Mouse (Mus musculus): ENCODE results near the gene Prr12.
"Not testable (repeated sequence)": the region's sequence is repeated elsewhere in the genome, so short reads cannot be mapped to it uniquely, and the experiment has no call there.

Gene Prr12

DNA sequence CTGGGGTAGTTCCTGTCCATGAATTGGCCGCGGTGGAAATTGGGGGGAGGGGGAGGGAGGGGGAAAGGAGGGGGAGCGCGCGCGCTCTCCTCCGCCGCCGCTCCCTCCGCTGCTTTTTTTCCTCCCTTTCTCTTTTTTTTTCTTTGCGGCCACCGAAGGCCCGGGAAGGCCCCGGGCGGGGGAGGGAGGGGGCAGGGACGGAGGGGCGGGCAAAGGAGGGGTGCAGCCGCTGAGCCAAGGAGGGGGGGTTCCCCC lies at the start of gene Prr12:
TSS of gene Prr12 (minus strand) at position 20 of the 255 bp plus-strand sequence.
- no peak for DNase-seq

DNA sequence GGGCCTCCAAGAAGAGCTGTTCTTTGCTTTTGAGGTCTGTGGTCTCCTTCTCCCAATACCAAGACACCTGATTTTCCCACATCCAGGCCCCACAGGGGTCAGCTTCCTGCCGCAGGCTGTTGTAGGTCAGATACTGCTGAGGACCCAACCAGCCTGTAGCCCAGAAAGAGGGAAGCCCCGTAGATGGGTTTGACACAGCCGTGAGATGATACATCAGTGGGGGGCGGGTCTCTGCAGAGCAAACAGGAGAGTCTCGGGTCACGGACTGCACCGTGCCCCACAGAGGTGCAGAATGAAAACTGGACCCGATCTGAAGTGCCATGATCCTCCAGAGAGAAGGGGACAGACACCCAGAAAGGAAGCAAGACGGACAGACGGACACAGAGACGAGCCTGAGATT lies 49.8 kb upstream of the Prr12 start:
- no peak for DNase-seq

DNA sequence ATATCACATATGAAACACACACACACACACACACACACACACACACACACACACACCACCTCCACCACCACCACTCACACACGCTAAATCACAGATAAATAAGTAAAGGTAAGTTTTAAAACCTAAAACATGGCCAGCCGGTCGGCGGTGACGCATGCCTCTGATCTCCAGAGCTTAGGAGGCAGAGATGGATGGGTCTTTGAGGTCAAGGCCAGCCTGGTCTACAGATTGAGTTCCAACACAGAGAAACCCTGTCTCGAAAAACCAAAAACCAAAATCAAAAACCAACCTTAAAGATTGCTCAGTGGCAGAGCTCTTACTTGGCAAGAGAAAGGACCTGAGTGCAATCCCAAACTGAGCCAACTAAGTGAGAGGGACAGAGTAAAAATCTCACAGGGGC lies 47.4 kb upstream of the Prr12 start:
- no peak for DNase-seq

DNA sequence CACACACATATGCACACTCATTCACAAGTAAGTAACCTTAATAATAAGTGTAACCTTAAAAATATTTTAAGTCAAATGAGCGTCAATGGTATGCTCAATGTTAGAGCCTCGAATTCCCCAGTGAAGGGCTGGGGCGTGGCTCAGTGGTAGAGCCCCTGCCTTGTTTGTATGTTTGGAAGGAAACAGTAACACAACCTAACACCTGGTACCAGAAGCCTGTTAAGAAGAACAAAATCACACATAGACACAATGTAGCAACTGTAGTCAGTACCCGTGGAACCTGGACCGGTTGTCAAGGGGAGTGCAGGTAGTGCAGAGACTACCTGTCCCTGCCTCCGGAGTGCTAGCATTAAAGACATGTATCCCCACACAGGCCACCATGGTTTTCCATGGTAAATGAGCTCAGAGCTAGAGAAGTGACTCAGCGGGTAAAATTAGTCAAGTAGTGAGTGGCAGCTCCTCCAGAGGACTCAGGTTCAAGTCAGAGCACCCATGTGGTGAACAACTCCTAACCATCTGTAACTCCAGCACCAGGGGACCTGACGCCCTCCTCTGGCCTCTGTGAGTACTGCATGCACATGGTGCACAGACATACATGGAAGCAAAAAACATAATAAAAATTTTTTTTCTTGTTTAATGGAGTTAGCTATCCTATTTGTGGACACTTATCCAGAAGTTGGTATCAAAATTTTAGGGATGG lies 46.0 kb upstream of the Prr12 start:
- no peak for DNase-seq

DNA sequence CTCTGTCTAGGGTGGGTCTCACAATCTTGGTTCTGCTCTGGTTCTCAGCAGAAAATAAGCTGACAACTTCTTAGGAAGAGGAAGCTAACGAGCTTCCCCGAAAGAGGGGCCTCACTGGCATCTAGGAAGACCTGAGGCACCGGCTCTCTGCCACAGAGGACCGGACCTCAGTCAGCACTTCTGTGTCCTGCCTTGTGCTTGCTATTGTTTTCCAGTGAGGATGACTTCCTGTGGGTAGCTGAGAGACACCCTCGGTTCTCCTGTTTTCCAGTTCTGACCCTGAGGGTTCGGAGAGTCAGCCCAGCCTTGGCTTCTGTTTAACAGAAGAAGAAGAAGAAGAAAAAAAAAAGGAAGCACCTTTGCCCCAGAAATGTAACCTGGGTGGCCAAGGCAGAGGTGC lies 44.8 kb upstream of the Prr12 start:
- no peak for DNase-seq

DNA sequence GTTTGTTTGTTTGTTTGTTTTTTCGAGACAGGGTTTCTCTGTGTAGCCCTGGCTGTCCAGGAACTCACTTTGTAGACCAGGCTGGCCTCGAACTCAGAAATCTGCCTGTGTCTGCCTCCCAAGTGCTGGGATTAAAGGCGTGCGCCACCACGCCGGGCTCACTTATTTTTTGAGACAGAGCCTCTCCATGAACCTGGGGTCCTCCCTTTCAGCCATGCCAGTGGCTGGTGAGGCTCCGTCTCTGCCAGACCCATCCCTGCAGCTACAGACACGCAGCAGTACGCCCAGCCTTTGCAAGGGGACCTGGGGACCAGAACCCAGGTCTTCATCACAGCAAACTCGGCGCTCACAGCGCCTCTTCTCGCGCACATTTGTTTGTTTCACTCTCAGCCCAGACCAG lies 43.3 kb upstream of the Prr12 start:
- not testable (repeated sequence) for DNase-seq

DNA sequence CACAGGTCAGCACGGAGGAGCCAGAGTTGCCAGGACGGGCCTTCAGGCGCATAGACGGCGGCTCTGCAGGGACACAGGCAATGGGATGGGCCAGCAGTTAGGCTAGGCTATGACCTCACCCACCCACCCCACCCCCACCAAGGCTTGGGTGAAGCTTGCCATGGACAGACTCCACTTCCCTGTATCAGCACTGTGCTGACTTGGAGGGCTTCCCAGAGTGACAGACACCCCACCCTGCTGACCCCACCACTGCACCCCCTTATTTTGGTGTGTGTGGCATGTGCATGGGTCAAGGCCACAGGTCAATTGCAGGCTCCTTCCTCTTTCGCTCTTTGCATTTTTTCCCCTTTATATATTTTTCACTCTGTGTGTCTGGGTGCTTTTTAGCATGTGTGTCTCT lies 42.7 kb upstream of the Prr12 start:
- DNase-seq, result no peak

DNA sequence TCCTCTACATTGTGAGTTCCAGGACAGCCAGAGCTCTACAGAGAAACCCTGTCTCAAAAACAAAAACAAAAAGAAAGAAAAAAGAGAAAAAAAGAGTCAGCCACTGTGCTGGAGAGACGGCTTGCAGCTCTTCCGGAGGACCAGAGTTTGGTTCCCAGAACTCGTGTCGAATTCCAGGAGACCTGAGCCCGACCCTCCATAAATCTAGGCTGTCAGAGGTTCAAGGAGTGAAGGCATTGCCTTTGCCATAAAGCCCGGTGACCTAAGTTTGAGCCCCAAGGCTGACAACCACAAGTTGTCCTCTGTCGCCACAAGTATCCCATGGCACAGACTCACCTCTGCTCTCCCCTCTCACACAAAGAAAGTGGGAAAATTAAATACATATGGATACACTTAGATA lies 41.4 kb upstream of the Prr12 start:
- no peak for DNase-seq

DNA sequence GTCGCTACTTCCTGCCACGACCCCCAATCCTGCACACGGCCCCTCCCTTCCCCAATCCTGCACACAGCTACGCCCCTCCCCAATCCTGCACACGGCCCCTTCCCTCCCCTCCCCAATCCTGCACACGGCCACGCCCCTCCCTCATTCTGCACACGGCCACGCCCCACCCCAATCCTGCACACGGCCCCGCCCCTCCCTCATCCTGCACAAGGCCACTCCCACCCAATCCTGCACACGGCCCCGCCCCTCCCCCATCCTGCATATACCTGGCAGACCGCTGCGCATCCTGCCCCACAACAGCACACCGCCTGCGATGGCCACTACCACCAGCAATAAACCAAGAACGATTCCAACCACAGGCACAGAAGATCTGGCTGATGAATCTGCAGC lies 40.8 kb upstream of the Prr12 start:
- no peak for DNase-seq

DNA sequence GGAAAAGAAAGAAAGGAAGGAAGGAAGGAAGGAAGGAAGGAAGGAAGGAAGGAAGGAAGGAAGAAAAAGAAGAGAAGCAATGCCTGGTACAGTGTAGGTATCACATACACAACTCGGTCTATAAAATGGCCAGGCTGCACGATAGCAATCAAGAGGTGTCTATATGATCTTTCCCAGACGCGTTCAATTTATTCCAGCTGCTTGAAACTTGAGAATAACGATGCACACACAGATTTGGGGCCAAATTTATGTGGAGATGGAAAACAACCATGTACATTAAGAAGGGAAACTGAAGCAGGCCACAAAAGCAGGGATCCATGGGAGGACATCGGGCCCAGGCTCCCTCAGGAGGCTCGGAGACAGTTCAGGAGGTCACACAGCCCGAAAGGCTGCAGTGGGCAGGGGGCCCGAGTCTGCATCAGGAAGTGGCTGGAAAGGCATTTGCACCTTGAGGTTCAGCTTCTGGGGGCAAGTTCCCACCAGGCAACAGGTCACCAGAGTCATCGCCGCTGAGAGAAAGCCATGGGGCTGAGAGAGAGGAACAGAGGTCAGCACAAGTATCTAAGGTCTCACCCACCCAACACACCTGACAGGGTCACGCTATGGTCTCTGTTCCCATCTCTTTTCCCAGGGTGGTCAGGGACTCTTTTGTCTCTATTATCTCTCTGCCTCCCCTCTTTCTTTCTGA lies 40.3 kb upstream of the Prr12 start:
- no peak for DNase-seq

DNA sequence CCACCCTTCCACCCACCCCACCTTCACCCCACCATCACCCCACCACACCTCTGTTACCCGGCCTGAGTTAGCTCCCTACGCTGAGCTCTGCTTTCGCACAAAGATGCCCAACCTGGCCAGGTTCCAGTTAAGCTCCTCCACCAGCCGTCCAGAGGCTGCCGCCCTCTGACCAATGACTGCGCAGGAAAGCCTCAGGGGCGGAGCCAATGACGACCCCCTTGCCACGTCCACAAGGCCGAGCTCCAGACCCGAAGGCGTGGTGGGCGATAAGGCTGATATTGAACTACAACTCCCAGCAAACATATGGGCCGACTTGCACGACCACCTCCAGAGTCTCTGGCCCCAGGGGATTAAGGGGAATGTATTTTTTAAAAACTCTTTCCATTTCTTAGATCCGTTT lies 39.4 kb upstream of the Prr12 start, which contains the start of gene Rcn3:
TSS of gene Rcn3 (minus strand) at position 174 of the 400 bp plus-strand sequence.
- peak; percentile 59 for DNase-seq

DNA sequence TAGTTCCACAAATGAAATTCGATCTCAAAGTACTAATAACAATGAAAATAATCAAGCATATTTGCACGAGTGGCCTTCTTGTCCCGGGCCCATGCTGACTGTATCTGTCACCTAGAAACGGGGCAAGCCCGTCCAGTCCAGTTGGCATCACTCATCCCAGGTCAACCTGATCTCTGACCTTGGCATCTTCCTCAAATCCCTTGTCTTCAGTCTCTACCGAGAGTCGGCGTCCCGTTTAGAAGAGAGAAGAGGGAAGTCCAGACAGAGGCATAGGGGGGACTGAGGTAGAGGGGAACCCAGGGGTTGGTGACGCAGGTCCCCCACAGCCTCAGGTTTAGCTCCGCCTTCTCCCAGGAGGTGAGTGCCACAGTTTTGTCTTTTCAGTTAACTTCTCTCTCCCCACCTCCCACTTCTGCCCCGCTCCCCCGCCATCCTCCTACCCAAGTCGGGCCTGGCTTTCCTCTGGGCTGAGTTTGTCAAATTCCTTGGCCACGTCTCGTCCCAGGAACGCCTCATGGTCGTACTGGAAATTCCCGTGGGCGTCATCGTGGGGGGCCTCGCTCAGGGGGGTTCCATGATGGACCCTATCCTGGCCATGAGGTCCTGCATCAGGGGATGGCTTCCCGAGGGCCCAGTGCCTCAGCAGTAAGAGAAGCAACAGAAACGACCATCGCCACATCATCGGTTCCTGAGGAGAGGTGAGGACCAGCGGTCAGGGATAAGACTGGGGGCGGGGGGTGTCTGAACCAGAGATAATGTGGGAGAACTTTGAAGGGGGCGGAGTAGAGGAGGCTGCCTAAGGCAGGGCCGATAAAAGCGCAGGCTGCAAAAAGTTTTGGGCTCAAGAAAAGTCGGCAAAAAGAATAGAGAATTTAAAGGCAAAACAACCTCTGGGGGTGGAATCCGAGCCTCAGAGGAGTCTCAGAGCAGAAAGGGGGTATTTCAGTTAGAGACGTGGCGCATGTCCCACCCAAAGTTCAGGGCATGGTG lies 38.6 kb upstream of the Prr12 start:
- no peak for DNase-seq

DNA sequence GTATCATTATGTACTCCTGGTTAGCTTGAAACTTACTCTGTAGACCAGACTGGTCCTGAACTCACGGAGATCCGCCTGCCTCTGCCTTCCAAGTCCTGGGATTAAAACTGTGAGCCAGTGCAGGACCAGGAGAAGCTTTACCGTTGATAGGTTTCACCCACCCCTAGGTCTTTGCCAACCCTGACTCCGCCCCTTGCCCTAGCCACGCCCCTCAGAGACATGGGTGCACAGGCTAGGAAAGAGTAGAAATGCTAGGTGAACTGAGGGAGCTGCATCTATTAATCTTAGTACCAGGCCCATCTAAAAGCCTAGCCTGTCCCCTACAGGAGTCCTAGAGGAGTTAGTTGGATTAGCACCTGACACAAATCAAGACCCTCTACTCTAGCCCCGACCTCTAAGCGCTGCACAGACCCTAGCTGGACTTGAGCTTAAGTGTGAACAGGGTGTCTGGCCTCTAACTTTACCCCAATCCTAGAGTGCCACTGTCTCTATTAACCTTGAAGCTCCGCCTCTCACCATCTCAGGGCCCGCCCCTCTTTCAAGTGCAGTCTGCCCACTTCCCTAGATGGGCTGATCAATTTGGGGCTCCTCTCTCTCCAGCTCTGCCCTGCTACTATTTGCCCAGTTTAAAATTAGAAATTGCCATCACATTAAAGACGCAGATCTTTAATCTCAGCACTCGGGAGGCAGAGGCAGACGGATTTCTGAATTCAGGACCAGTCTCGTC lies 37.7 kb upstream of the Prr12 start:
- DNase-seq, result no peak

DNA sequence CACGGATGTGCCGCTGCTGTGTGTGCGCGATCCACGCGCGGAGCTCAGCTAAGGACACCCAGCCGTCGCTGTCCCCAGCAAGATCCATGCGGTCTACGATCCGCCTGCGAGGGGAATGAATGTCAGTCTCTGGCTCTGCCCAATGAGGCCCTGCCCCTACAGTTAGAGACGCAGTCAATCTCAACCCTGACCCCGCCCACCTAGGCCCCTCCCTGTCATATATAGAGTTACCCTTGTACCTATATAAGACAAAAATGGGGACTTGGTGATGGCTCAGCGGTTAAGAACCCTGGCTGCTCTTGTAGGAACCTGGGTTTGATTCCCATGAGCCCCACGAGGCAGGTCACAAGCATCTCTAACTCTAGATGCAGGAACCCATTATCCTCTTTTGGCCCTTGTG lies 35.9 kb upstream of the Prr12 start:
- DNase-seq, result no peak

DNA sequence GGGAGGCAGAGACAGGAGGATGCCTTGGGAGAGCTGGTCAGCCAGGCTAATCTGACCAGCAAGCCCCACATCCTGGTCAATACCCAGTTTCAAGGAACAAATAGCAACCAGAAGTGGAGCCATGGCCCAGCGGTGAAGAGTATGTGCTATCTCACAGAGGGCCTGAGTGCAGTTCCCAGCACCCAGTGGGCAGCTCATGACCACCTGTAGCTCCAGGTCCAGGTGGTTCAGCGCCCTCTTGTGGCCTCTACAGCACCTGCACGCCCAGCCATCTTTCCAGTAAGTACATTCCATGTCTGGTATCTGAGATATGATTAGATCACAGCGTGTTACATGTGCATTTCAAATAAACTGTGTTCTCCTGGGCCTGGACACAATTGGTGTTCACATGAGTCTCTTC lies 33.4 kb upstream of the Prr12 start:
- no peak for DNase-seq

DNA sequence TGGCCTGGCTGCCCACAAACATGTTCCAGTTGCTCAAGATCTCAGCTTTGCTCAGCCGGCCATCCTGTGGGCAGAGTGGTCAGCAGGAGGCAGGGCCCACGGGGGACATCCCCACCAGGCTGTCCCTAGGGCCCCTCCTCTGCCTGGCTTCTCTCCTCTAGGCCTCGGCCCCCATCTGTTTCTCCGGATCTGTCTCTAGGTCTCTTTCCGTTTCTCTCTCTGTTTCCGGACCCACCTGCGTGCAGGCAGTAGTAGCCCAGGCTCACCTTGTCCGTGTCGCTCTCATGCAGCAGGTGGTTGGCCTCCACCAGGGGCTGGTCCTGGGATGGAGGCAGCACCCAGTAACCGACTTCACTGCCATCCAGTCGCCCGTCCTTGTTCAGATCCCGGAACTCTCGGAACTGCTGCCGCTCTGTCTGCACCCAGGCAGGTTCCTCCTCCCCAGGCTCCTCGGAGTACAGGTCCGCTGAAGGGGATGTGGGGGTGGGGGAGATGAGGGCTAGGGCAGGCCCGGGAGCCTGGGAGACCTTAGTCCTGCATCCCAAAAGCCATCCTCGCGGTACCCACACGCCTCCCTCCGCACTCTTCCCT lies 30.7 kb upstream of the Prr12 start:
- no peak for DNase-seq

DNA sequence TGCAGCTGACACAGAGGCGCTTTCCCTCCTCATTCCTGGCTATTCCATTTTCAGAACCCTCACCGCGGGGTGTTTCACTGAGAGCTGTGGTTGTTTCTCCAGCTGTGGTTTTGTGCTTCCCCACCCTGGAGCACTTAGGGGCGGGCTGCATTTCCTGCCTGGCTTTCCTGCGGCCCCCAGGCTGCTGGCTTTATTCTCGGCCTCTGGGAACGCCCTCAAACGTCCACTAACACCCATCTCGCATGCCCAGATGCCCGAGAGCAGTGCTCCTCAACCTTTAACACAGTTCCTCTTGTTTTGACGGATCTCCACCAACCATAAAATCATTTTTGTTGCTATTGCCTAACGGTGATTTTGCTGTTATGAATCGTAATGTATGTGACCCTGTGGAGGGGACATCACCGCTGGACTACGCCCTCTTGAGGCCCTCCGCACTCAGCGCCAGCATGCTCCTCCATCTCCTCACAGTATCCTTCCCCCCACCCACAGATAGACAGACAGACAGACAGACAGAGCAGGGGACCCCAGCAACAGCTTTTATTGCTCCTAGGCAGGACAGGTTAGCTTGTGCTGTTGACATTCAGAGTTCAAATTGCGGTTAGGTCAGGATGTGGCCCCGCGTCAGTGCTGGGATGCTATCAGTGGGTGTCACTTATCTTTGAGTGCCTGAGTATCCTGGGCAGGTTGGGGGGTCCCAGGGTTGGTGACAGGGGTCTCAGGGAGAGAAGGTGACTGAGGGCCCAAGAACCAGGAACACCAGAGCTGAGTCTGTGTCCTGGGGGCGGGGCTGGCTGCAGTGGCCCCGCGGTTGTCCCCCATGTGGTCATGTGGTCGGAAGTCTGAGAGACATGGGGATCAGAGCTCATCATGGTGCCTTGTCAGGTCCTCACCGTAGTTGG lies 30.0 kb upstream of the Prr12 start:
- DNase-seq, result no peak

DNA sequence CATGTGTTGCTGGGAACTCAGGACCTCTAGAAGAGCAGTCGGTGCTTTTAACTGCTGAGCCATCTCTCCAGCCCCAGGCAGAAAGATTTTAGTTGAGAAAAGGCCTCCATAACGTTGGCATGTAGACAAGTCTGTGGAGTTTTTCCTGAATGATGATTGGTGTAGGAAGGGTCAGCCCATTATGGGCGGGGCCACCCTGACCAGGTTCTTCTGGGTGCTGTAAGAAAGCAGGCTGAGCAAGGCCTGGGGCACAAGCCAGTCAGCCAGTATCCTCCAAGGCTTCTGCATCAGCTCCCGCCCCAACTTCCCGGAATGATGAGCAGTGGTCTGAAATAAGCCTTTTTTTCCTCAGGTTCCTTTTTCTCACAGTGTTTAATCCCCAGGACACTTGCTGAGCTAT lies 28.3 kb upstream of the Prr12 start:
- no peak for DNase-seq

DNA sequence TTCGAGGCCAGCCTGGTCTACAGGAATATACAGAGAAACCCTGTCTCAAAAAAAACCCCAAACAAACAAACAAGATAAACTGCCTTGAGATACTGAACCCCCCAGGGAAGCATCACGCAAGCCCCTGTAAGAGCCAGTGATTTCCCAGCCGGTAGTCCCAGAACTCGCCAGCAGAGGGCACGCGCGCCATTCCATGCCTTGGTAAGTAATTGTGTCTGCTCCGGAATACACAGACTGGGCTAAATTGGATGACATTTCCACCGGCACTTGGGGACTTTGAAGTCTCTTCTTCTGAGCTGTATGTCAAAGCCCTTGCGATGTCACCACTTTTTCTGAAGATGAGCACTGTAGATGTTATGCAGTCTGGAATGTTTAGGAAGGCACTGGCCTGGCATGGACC lies 27.2 kb upstream of the Prr12 start:
- peak; percentile 90 for DNase-seq

DNA sequence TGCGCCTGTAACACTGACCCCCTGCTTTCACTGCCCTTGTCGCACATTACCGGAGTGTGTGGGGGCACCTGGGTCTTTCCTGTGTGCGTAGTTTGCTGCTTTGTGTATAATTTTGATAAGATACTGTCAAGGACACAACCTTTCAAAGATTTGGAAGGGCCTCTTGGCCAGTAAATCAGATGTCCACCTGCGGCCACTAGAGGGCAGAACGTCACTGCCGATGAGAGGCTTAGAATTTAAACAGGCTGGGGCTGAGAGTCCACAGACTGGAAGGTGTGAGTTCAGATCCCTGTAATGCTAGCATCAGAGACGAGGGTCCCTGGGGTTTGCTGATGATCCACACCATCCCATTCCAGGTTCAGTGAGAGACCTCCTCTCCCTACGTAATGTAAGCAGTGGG lies 25.8 kb upstream of the Prr12 start:
- DNase-seq, result peak; percentile 75

DNA sequence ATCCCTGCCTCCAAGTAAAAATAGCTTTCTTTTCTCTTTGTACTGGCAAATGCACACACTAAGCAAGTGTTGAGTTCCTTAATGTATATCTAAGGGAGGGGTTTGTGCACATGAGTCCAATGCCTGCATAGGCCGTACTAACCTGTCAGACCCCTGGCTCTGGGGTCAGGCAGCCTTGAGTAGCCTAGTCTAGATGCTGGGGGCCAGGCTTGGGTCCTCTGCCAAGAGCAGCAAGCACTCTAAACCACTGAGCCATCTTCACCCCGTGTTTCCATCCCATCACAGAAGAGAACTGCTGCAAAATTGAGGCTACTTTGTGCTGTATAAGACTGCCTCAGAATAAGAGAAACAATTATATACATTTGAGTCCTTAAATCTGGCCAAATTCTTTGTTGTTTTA lies 25.1 kb upstream of the Prr12 start:
- DNase-seq, result no peak

DNA sequence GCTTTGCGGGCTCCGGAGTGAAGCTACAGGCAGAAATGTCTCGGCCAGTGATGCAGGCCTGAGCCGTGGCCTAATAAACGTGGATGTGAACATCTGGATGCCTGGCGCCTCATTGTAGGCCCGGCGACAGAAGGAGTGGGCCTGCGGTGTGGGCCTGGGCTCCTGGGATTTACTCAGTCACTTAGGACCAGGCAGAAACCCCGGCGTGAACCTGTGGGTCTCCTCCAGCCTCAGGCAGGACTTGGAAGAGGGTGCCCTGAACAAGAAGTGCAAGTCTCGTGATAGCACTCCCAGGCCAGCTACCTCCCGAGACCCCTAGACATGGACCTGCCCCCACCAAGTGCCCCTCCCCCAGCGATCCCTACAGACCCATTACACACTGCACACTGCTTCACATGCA lies 24.6 kb upstream of the Prr12 start:
- no peak for DNase-seq

All from right cerebral cortex, postnatal 14 days (tissue).